Mouse (Mus musculus) frontal cortex, postnatal 36 days (tissue): ENCODE measurements around the gene Ift122.
"Not testable (repeated sequence)": the region's sequence is repeated elsewhere in the genome, so short reads cannot be mapped to it uniquely, and the experiment has no call there.

Experiments
- DNase-seq, 2 experiments: peaks; one replicate each; pipeline ENCODE4 v3.0.0; 2022; ENCODE audit warnings: low spot score in 2 of 2

Gene Ift122

DNA sequence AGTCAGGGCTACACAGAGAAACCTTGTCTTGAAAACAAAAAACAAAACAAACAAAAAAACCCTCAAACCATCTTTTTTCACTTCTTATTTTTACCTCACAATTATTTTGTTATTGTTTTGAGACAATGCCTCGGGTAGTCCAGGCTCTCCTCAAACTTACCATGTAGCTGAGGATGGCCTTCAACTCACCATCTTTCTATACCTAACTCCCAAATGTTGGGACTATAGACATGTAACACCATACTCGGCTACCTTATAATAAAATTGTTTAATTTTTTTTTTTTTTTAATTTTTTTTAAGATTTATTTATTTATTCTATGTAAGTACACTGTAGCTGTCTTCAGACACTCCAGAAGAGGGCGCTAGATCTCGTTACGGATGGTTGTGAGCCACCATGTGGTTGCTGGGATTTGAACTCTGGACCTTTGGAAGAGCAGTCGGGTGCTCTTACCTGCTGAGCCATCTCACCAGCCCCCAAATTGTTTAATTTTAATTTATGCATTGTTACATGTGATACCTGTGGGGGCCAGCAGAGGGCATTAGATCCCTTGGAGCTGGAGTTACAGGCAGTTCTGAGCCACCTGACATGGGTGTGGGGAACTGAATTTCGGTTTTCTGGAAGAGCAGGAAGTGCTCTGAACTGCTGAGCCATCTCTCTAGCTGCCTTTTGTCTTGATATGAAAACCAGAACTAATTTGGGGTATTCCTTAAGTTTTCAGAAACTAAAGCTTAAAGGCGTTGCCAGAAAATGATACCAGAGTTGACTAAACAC, 6.4 kb upstream of the Ift122 start:
- peak; percentile 51 to 67 for DNase-seq

DNA sequence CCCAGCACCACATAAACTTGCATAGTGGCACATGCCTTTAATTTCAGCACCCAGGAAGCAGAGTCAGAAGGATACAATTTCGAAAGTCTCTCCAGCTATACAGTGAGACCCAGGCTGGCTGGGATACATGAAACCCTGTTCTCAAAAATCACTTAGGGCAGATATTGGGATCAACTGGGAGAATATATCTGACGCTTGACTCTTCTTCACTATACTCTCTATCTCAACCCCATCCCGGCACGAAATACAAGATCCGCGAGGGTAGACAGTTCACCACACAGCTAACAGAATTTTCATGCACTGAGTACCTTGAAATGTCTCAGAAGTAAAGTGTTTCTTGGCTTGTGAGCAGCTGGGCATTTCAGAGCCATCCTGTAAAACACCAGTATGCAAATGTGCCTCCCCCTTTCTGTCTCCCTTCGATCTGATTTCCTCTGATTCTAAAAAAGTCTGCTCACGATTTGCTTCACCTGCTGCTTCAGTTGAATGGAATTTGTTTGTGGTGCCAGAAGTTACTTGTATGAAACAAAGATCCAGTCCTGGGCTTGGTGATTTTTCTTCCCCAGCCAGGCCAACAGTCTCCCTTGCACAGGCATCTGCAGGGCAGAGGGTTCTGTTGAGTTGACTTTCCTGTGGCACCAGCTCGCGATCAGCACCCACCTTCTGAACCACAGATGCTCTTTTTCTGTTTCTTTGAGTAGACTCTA, 4.5 kb upstream of the Ift122 start:
- DNase-seq: no peak

GRCm38 (mm10) chr6:115852446-115853090, 702 bp upstream of the Ift122 start:
- DNase-seq: no peak

GRCm38 (mm10) chr6:115853985-115854384, 715 bp downstream of the Ift122 start:
- DNase-seq: no peak

DNA sequence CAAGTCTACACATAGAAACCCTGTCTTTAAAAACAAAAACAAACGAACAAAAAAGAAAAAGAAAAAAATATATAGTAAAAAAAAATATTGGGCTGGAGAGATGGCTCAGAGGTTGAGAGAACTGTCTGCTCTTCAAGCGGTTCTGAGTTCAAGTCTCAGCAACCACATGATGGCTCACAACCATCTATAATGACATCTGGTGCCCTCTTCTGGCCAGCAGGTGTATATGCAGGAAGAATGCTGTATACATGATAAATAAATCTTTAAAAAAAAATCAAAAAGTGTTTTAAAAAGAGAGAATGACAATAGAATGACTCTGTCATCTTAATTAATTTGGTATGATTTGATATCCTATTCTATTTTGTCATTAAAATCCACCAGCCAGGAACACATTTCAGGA, 1.2 kb downstream of the Ift122 start:
- DNase-seq: no peak

- DNase-seq: no peak
Observed at GRCm38 (mm10) chr6:115855733-115856360, 2.6 kb downstream of the Ift122 start.

DNA sequence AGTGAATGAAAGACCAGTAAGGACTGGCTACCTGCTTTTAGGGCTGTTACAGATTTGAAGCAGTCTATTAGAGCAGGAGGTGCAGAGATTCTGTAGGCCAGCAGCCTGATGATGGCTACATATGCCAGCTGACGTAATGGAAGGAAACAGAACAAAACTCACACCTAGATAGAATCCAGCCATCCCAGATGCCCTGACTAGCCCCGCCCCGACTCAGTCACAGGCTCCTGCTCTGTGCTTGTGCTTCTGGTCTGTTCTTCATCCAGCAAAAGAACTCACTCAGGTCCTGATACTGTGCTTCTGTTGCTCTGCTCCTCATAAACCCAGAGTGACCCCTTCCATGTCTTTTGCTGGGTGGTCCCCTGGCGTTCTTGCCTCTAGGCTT, 3.1 kb downstream of the Ift122 start:
- no peak for DNase-seq

- DNase-seq: no peak
Observed at GRCm38 (mm10) chr6:115859258-115859657, 6.0 kb downstream of the Ift122 start.

GRCm38 (mm10) chr6:115860027-115860556, 6.8 kb downstream of the Ift122 start:
- no peak for DNase-seq

DNA sequence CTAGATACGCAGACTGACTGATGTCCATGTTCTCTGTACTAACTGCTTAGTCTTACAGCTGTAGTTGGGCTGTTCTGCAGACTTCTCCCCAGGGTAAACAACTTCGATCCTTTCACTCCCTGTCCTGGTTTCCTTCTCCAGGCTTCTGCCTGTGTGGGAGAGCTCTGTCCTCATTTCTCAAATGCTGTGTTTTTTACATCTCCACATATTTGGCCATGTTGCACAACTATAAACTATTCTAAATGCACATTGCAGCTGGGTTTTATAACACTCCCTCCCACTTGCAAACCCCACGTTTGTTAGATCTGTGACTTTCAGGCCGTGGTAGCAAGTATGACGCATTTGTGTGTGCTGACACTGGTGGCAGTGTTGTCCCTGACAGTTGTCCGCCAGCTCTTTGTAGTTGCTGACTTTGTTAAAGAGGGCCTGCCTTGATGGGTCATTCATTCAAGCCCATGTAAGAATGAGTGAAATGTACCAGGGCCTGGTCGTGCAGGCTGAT, 10.1 kb downstream of the Ift122 start:
- DNase-seq: peak; percentile 62 to 81

DNA sequence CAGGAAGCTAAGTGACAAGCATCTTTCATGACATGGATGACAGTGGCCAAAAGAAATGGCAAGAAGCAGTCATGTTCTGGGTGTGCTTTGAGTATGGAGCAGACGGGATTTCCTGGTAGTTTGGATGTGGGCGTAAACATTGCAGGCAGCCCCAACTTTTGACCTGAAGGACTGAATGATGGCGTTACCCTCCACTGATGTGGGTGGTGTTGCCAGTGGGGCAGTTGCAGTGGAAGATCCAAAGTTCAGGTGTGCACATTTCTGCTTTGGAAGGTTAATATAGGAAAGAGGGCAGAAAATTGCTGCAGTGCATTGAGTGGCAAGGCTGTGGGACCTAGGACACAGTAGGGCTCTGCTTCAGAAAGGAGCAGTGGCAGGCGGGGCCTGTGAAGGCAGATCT, 12.0 kb downstream of the Ift122 start:
- no peak for DNase-seq

DNA sequence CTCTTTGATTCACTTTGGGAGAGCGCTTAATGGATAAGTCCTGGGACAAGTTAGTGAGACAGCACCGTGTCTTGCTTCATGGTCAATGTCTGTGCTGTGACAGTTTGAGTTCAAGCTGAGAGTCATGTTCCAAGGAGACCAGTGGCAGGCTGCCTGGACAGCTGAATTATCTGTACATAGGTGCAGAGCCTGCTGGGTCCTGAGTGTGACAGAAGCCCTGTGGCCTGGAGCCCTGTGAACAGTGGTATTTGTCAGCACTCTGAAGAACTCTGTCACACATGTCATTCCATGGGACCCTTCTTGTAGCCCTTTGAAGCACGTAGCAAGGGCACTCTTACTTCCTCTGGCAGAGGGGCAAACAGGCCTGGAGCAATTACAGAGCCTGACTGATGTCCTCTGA, 13.9 kb downstream of the Ift122 start:
- not testable (repeated sequence) for DNase-seq

GRCm38 (mm10) chr6:115871318-115871717, 18.0 kb downstream of the Ift122 start:
- DNase-seq: not testable (repeated sequence)

GRCm38 (mm10) chr6:115877239-115877638, 24.0 kb downstream of the Ift122 start:
- DNase-seq: no peak

DNA sequence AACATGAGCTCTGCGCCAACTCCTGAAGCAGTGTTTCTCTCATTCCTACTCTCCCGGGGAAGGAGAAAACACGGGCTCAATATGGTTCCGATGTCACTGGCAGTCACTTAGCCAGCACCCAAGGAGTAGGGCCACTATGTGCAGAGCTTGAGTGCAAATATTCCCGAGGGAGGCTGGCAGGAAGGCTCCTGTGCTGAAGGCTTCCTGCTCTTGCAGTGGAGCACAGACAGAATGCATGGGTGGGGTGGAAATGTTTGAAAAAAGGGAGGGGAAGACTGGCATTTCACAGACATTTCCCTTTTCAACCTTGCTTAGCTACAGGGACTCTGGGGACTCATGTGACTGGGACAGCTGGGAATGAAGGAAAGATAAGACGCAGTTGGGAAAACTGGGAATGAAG, 25.4 kb downstream of the Ift122 start:
- DNase-seq: no peak

- no peak for DNase-seq
Observed at GRCm38 (mm10) chr6:115879736-115880135, 26.5 kb downstream of the Ift122 start.

GRCm38 (mm10) chr6:115880751-115881150, 27.5 kb downstream of the Ift122 start:
- no peak for DNase-seq

- DNase-seq: no peak
Observed at GRCm38 (mm10) chr6:115884018-115884417, 30.7 kb downstream of the Ift122 start.

DNA sequence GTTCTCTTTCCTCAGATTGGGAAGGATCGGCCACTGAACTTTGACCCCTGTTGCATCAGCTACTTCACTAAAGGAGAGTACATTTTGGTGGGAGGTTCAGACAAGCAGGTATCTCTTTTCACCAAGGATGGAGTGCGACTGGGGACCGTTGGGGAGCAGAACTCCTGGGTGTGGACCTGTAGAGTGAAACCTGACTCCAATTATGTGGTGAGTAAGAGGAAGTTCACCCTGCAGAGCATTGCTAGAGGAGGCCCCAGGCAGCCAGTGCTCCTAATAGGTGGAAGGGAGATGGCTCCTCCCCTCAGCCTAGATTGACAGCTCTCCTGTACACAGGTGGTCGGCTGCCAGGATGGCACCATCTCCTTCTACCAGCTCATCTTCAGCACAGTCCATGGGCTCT, 33.6 kb downstream of the Ift122 start:
- no peak for DNase-seq

GRCm38 (mm10) chr6:115888296-115888695, 35.0 kb downstream of the Ift122 start:
- DNase-seq: no peak

GRCm38 (mm10) chr6:115890601-115891000, 37.3 kb downstream of the Ift122 start:
- DNase-seq: no peak

DNA sequence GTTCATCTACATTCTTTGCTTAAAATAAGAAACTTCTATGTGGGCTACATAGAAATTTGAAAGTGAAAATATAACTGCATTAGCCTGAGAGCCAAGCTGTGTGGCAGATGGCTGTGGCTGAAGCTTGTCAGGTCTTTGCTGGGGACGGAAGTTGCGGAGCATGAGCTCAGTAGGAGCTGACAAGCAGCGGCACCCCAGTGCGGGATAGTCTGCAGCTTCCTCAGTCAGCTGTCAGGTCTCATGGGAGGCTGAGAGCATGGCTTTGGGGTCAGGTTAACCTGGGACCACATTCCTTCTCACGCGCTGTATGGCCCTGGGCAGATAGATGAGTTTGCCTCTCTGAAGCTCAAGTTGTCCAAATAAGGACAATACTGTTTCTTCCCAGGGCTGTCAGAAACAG, 37.8 kb downstream of the Ift122 start:
- peak in 1 of 2 experiments; percentile 78 for DNase-seq
